Mouse (Mus musculus): ENCODE measurements around the gene Ovol3. TPM values are rescaled to one million over a fixed set of nuclear protein-coding genes. Genes with fewer than 3 reads are reported as not detected.
"Not testable (repeated sequence)": the region's sequence is repeated elsewhere in the genome, so short reads cannot be mapped to it uniquely, and the experiment has no call there.

Gene Ovol3
- polyA plus RNA-seq, 1 experiment: not detected

DNA sequence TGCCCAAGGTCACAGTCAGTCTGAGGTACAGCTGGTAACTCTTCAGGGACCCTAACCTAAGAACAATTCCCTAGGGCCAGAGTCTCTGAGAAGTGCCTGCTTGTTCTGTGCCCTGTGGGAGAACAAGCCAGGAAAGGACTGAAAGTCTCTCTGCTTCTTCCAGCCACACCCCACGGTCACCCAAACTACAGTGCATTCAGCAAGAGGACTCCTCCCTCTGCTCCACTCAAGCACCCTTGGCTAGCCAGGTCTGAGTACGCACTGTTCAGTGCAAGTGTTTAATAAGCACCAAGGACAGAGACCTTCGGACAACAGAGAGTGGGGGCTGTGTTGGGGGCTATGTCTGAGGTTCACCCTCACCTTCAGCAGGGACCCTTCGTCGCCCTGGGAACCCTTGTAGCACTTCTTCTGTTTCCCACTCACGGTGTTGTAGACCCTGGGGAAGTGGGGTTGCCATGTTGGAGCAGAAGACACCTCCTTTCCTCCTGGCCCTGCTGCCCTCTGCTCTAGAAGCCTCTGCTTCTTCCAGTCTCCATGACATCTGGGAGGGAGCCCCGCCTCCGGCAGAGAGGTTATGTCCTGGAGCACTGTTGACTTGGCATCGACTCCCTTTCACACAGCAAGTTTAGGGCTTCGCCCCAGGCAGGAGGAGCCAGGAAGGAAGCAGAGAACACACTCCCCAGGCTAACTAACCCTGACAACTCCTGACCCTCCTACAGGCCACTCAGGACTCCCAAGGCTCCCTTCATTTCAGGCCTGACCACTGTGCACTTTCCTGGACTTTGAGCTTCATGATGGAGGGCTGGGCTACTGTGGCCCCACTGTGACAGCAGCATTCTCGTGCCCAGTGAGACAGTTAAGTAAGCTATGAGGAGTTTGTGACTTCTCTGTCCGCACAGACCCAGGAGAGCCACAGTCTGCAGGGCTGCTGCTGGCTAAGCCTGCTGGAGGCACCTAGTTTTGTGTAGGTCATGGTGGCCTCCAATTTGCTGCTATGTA, 16.7 kb upstream of the Ovol3 start:
- Histone ChIP-seq H3K36me3 (ENCODE audit: control insufficient read depth, insufficient read depth) (peaks cover 4% of the 10 kb centered on the region), H3K4me2 (ENCODE audit: low read depth) (no peak overlapping the region), H3K4me3 (no peak overlapping the region), H3K79me2 (ENCODE audit: control insufficient read depth, insufficient read depth) (no peaks in the 10 kb centered on the region), H3ac (ENCODE audit: control insufficient read depth, insufficient read length) (no peak overlapping the region), H3K27me3 (ENCODE audit: control insufficient read depth, insufficient read depth, insufficient read length) (no peaks in the 10 kb centered on the region)
- TF ChIP-seq TCF3 (IDR thresholded peaks at IDR 0.05; ENCODE audit: insufficient read length, low read depth) (no peak), SRF (IDR thresholded peaks at IDR 0.05; ENCODE audit: control insufficient read depth, insufficient read length, low read depth) (no peak), MYOD1 (IDR thresholded peaks at IDR 0.05; ENCODE audit: control insufficient read depth in 1 of 3, insufficient read length in 2 of 3, low read depth in 2 of 3) (no peak), CEBPB (IDR thresholded peaks at IDR 0.05; ENCODE audit: insufficient read depth, poor library complexity, severe bottlenecking) (no peak), MAX (IDR thresholded peaks at IDR 0.05; ENCODE audit: low read depth) (no peak), REST (IDR thresholded peaks at IDR 0.05; ENCODE audit: insufficient read depth, insufficient read length) (no peak), POLR2A (IDR thresholded peaks at IDR 0.05; ENCODE audit: insufficient read length, low read depth) (no peak), TCF12 (IDR thresholded peaks at IDR 0.05; ENCODE audit: insufficient read depth, poor library complexity, severe bottlenecking) (no peak), E2F4 (IDR thresholded peaks at IDR 0.05; ENCODE audit: insufficient read depth) (no peak), USF1 (IDR thresholded peaks at IDR 0.05; ENCODE audit: low read depth) (no peak)

DNA sequence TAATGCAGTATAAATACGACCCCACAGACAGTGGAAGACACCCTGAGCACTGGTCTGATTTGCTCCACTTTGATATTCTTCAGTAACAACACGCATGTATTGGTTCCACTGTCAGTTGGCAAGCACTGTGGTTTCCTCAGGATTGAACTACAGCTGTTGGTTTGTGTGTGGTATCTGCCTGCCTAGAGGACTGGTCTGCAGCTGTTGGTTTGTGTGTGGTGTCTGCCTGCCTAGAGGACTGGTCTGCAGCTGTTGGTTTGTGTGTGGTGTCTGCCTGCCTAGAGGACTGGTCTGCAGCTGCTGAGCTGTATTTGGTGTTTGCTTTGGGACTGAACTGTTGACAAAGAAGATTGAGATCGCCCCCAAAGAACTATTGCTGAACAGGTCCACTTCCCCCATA, 1.8 kb upstream of the Ovol3 start:
- not testable (repeated sequence) for H3K79me2 ChIP-seq (ENCODE audit: control insufficient read depth, insufficient read depth); H3K27me3 ChIP-seq (ENCODE audit: control insufficient read depth, insufficient read depth, insufficient read length); H3K4me2 ChIP-seq (ENCODE audit: low read depth); H3ac ChIP-seq (ENCODE audit: control insufficient read depth, insufficient read length); H3K4me3 ChIP-seq; H3K36me3 ChIP-seq (ENCODE audit: control insufficient read depth, insufficient read depth)
- TF ChIP-seq MYOG (IDR thresholded peaks at IDR 0.05; ENCODE audit: control insufficient read depth in 1 of 3, insufficient read depth in 1 of 3, insufficient read length in 2 of 3, low read depth in 2 of 3): peak; percentile 55 to 68 (median 65)
- TF ChIP-seq MYOD1 (IDR thresholded peaks at IDR 0.05; ENCODE audit: control insufficient read depth in 1 of 3, insufficient read length in 2 of 3, low read depth in 2 of 3): peak in 2 of 3 experiments; percentile 59 to 74
- peak; percentile 73 for TF ChIP-seq TCF12 (IDR thresholded peaks at IDR 0.05; ENCODE audit: insufficient read depth, poor library complexity, severe bottlenecking)

DNA sequence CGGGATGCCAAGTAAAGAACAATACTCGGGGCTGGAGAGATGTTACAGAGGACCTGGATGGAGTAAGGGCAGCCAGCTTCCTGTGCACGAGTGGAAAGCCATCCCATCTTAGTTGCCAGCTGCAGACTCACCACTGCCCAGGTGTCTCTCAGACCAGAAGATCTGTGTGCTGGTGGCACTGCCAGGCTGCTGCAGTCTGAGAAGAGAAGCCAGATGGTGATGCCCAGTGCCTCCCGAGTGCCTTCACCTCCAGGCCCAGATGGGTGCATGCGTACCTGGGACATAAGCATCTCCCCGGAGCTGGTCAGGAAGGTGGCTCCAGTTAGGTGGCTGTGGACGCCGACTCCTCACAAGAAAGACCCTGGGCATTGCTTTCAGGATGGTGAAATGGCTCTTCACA, 434 bp downstream of the Ovol3 start:
- Histone ChIP-seq H3K4me2 (ENCODE audit: low read depth) (no peak overlapping the region), H3K36me3 (ENCODE audit: control insufficient read depth, insufficient read depth) (no peaks in the 10 kb centered on the region), H3K4me3 (no peak overlapping the region), H3ac (ENCODE audit: control insufficient read depth, insufficient read length) (no peak overlapping the region), H3K79me2 (ENCODE audit: control insufficient read depth, insufficient read depth) (peaks cover 8% of the 10 kb centered on the region), H3K27me3 (ENCODE audit: control insufficient read depth, insufficient read depth, insufficient read length) (no peaks in the 10 kb centered on the region)
- TF ChIP-seq MYOD1 (IDR thresholded peaks at IDR 0.05; ENCODE audit: control insufficient read depth in 1 of 3, insufficient read length in 2 of 3, low read depth in 2 of 3) (no peak), TCF3 (IDR thresholded peaks at IDR 0.05; ENCODE audit: insufficient read length, low read depth) (no peak), POLR2AphosphoS2 (IDR thresholded peaks at IDR 0.05; ENCODE audit: insufficient read length, low read depth) (peak; percentile 35)

DNA sequence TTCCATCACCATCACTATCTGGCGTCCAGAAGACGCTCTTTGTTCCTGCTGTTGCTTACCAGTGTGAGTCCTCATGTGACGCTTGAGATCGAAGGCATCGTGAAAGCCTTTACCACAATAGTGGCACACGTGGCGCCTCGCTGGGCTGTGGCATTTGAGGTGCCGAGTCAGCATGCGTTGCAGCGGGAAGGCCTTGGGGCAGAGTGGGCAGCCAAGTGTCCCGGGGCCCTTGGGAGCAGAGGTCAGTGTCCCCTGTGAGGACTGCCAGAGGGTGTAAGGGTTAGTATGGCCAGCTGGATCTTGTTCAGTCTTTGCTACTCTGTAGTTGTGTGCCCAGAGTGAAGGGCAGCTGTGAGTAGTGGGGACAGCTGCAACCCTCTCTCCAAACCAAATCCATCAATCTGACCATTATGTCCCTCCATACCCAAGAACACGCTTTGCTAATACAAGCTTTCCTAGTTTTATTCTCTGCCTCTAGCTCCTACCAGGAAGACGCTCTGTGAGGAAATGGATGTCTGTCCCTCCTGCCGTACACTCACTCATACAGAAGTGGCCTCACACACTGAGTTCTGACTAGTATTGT, 1.2 kb downstream of the Ovol3 start:
- H3K4me3 ChIP-seq: no peak overlapping the region
- H3K36me3 ChIP-seq (ENCODE audit: control insufficient read depth, insufficient read depth): no peaks in the 10 kb centered on the region
- H3K4me2 ChIP-seq (ENCODE audit: low read depth): no peak overlapping the region
- H3K79me2 ChIP-seq (ENCODE audit: control insufficient read depth, insufficient read depth): peaks cover 8% of the 10 kb centered on the region
- no peak overlapping the region for H3ac ChIP-seq (ENCODE audit: control insufficient read depth, insufficient read length)
- TF ChIP-seq MYOD1 (IDR thresholded peaks at IDR 0.05; ENCODE audit: control insufficient read depth in 1 of 3, insufficient read length in 2 of 3, low read depth in 2 of 3) (peak in 1 of 3 experiments; percentile 61), POLR2A (IDR thresholded peaks at IDR 0.05; ENCODE audit: insufficient read length, low read depth) (no peak)
- no peaks in the 10 kb centered on the region for H3K27me3 ChIP-seq (ENCODE audit: control insufficient read depth, insufficient read depth, insufficient read length)

DNA sequence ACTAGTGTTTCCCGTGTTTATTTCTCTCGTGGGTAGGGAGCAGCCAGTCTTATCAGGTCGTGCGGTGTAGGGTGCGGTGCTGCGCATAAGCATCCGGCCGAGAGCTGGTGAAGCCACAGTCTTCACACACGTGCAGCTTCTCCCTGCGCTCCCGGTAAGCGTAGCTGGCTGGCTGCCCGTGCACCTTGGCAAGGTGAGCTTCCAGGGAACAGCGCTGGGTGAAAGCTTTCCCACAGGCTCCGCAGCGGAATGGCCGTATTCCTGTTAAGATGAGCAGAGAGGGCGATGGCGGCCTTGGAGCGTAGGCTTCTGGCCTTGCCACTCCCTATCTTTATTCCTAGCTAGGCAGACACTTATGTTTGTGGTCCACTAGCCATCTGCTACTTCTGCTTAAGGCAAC, 2.1 kb downstream of the Ovol3 start:
- Histone ChIP-seq H3K4me2 (ENCODE audit: low read depth) (no peak overlapping the region), H3K27me3 (ENCODE audit: control insufficient read depth, insufficient read depth, insufficient read length) (no peaks in the 10 kb centered on the region), H3K79me2 (ENCODE audit: control insufficient read depth, insufficient read depth) (peaks cover 8% of the 10 kb centered on the region), H3K36me3 (ENCODE audit: control insufficient read depth, insufficient read depth) (no peaks in the 10 kb centered on the region), H3K4me3 (peak overlapping the region; percentile 97), H3ac (ENCODE audit: control insufficient read depth, insufficient read length) (peak overlapping the region; percentile 63)
- TF ChIP-seq REST (IDR thresholded peaks at IDR 0.05; ENCODE audit: insufficient read depth, insufficient read length) (no peak), MYOD1 (IDR thresholded peaks at IDR 0.05; ENCODE audit: control insufficient read depth in 1 of 3, insufficient read length in 2 of 3, low read depth in 2 of 3) (no peak), POLR2A (IDR thresholded peaks at IDR 0.05; ENCODE audit: insufficient read length, low read depth) (no peak), USF1 (IDR thresholded peaks at IDR 0.05; ENCODE audit: low read depth) (no peak), TCF3 (IDR thresholded peaks at IDR 0.05; ENCODE audit: insufficient read length, low read depth) (no peak), CEBPB (IDR thresholded peaks at IDR 0.05; ENCODE audit: insufficient read depth, poor library complexity, severe bottlenecking) (no peak), MAX (IDR thresholded peaks at IDR 0.05; ENCODE audit: low read depth) (no peak), MYOG (IDR thresholded peaks at IDR 0.05; ENCODE audit: control insufficient read depth in 1 of 3, insufficient read depth in 1 of 3, insufficient read length in 2 of 3, low read depth in 2 of 3) (no peak), TCF12 (IDR thresholded peaks at IDR 0.05; ENCODE audit: insufficient read depth, poor library complexity, severe bottlenecking) (no peak)
